Mouse (Mus musculus): ENCODE results near the gene Topbp1. TPM values are rescaled to one million over a fixed set of nuclear protein-coding genes. Genes with fewer than 3 reads are reported as not detected.

Topbp1 gene
- polyA plus RNA-seq, 1 experiment from 2014 or later = 99.4 TPM

Other genes with a start within 250 kb of the Topbp1 start
- 0.44 and 0.45 TPM in 2 replicates for gene Rab6b, start 193.4 kb upstream of the Topbp1 start, polyA plus RNA-seq (2014; fragmentation: Nextera tagmentation; extraction: Ambion mirVana)
- gene Srprb, start 103.1 kb upstream of the Topbp1 start, polyA plus RNA-seq (2014; fragmentation: Nextera tagmentation; extraction: Ambion mirVana) = 49.7 and 50.4 TPM in 2 replicates
- gene Gm20425, start 74.9 kb upstream of the Topbp1 start, polyA plus RNA-seq (2014; fragmentation: Nextera tagmentation; extraction: Ambion mirVana) = not detected in 2 replicates
- gene Trf, start 74.8 kb upstream of the Topbp1 start, polyA plus RNA-seq (2014; fragmentation: Nextera tagmentation; extraction: Ambion mirVana) = 2,446 and 2,726 TPM in 2 replicates
- gene 1300017J02Rik, start 133 bp upstream of the Topbp1 start, polyA plus RNA-seq (2014; fragmentation: Nextera tagmentation; extraction: Ambion mirVana) = 15.4 and 16.6 TPM in 2 replicates
- gene Cdv3, start 60.6 kb downstream of the Topbp1 start, polyA plus RNA-seq (2014; fragmentation: Nextera tagmentation; extraction: Ambion mirVana) = 123 and 137 TPM in 2 replicates
- 0.42 and 0.55 TPM in 2 replicates for gene Bfsp2, start 175.2 kb downstream of the Topbp1 start, polyA plus RNA-seq (2014; fragmentation: Nextera tagmentation; extraction: Ambion mirVana)

Data from liver, embryonic 11.5 days (tissue).